Mouse (Mus musculus): ENCODE data around the gene Nfia.

DNA sequence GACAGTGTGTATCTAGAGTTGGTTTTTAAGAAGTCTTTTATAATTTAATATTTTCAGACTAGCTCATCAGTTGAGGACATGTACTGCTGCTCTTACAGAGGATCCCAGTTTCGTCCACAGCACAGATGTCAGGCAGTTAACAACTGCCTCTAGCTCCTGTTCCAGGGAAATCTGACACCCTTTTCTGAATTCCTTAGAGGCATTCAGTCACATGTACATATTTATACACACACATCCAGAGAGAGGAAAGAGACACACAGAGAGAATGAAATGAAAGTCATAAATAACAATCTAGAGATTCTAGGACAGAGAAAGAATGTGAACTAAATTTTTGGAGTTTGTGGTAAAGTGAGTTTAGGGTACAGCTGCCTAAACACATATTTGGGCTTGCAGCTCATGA is 308.1 kb downstream of the Nfia start:
- no peak for TF ChIP-seq POLR2A (IDR thresholded peaks at IDR 0.05; ENCODE audit: borderline replicate concordance, insufficient read depth, low read length)
- no peak for TF ChIP-seq CTCF (IDR thresholded peaks at IDR 0.05; ENCODE audit: borderline replicate concordance, insufficient read depth, low read depth, low read length)
